Mouse (Mus musculus) liver, adult 2 months (tissue): ENCODE results near the gene Slitrk4. TPM values are rescaled to one million over a fixed set of nuclear protein-coding genes. Genes with fewer than 3 reads are reported as not detected.

Experiments used
- DNase-seq: peaks from one replicate; pipeline ENCODE4 v3.0.0-alpha.2; 2011; ENCODE audit warnings: low read depth, low spot score; ENCODE audit errors: extremely low read depth
- H3K27ac ChIP-seq: fragments of 200-500 bp; replicated peaks from 2 replicates; pipeline ENCODE4 v1.5.1; 2012; ENCODE audit warnings: low read depth, mild to moderate bottlenecking, control low read depth, inconsistent platforms, low read length; ENCODE audit not compliant: insufficient read depth
- H3K27me3 ChIP-seq: fragments of 200-500 bp; 2 replicates; pipeline ENCODE4 v1.6.1; 2012; ENCODE audit warnings: mild to moderate bottlenecking, moderate library complexity, low read length, inconsistent platforms; ENCODE audit not compliant: control insufficient read depth, insufficient read depth
- H3K36me3 ChIP-seq: fragments of 200-500 bp; 2 replicates; pipeline ENCODE4 v1.6.1; 2012; ENCODE audit warnings: low read length, inconsistent platforms; ENCODE audit not compliant: control insufficient read depth, insufficient read depth
- H3K4me1 ChIP-seq: fragments of 200-500 bp; 2 replicates; pipeline ENCODE4 v1.6.1; 2011; ENCODE audit warnings: low read length; ENCODE audit not compliant: control insufficient read depth, insufficient read depth
- H3K4me3 ChIP-seq: fragments of 200-500 bp; 2 replicates; pipeline ENCODE4 v1.5.1; 2011; ENCODE audit warnings: low read depth, mild to moderate bottlenecking, control low read depth, low read length, moderate library complexity; ENCODE audit not compliant: insufficient read depth
- H3K79me2 ChIP-seq: fragments of 200-500 bp; 2 replicates; pipeline ENCODE4 v1.6.1; 2012; ENCODE audit warnings: inconsistent platforms, mild to moderate bottlenecking, low read length, moderate library complexity; ENCODE audit not compliant: control insufficient read depth, insufficient read depth
- H3K9ac ChIP-seq: fragments of 200-500 bp; 2 replicates; pipeline ENCODE4 v1.6.1; 2012; ENCODE audit warnings: low read depth, mild to moderate bottlenecking, control low read depth, inconsistent platforms, low read length
- CTCF ChIP-seq: fragments of 200-500 bp; IDR thresholded peaks from 2 replicates; pipeline ENCODE4 v1.5.1; 2011; ENCODE audit warnings: low read depth, low read length, control low read depth
- POLR2A ChIP-seq: fragments of 200-500 bp; IDR thresholded peaks from 2 replicates; pipeline ENCODE4 v1.6.1; 2011; ENCODE audit warnings: low read length, control low read depth; ENCODE audit not compliant: insufficient read depth; ENCODE audit errors: extremely low read depth
- WGBS: fragments of 180-500 bp; shearing (Covaris S2); methylation state at CpG from one replicate; pipeline ENCODE4 v1.1.7; 2018; 5-methylcytosine and 5-hydroxymethylcytosine counted together
- polyA plus RNA-seq: library from polyadenylated mRNA; depleted of rRNA; stranded (reverse); fragments of >200 nt; gene quantifications from 2 replicates; pipeline ENCODE4 v1.2.3, GENCODE M21; 2012; rRNA removed
- total RNA-seq: library from RNA; depleted of rRNA; stranded (reverse); fragments of >200 nt; gene quantifications from 2 replicates; pipeline ENCODE4 v1.2.3, GENCODE M21; 2014; rRNA removed

The Slitrk4 gene
- total RNA-seq (not detected in 2 replicates), polyA plus RNA-seq (not detected in 2 replicates)

DNA sequence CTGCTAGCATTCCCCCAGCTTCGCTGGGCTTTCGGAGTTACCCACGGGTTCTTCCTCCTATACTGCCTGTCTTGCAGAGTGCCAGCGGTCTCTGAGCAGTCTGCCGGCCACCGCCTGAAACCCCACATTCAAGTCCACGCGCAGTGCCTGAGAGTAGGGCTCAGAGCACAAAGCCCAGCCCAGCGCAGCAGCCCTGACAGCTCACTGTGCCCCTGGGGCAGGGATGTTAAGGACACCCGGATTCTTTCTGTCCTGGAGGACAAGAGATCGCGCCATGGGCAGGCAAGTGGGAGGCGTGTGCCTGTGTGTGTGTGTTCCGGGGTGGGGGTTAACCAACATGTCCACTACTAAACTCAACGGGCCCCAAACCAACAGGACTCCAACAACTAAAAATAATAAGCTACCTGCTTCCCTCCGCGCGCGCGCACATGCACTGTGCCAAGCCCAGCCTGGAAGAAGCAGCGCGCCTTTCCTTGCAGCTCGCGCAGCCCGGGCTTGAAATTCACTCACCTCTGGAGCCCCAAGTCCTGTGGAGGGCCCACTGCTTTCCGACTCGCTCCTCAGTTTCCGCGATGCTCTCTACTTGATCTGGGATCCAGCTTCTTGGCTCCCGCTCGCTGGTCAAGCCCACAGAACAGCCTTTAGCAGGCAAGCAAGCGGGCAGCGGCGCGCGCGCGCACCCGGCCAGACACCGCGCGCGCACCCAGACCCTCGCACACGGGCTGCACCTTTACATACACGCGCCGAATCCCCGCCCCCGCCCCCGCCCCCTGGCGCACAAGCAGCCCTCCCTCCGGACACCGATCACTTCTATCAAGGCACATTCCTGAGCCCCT, at the start of gene Slitrk4:
Slitrk4 (minus strand) TSS at position 707 of the 836 bp plus-strand sequence.
- DNase-seq = no peak
- Histone ChIP-seq H3K27me3 (no peaks in the 10 kb centered on the region), H3K27ac (no peak within 1 kb of the TSS), H3K79me2 (no peaks in the 10 kb centered on the region), H3K4me1 (no peaks in the 10 kb centered on the region), H3K36me3 (no peaks in the 10 kb centered on the region), H3K4me3 (no peak within 1 kb of the TSS), H3K9ac (no peak within 1 kb of the TSS)
- TF ChIP-seq CTCF = no peak
- no peak for TF ChIP-seq POLR2A
- WGBS = 2% methylated on average over 51 of the region's 54 CpGs

DNA sequence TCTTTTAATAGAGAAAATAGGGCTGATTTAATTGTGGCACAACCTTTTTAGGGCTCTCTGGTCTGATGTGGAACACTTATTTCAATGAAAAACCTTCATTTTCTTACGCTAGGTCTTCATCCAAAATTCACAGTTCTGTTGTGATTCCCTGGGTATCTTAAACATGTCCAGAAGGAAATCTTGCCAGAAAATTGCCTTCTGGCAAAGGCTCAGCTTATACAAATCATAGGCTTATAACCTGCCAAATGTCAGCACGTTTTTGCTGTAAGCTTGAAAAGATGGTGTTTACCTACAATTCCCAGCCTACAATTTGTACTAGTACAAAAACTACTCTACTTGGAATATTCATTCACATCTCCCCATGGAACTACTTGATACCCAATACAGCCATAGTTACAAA, 42.7 kb upstream of the Slitrk4 start:
- Histone ChIP-seq H3K27ac (no peak overlapping the region), H3K79me2 (no peaks in the 10 kb centered on the region), H3K36me3 (no peaks in the 10 kb centered on the region), H3K4me3 (no peak overlapping the region), H3K4me1 (no peaks in the 10 kb centered on the region), H3K9ac (no peak overlapping the region), H3K27me3 (no peaks in the 10 kb centered on the region)
- DNase-seq = peak; percentile 60
- TF ChIP-seq POLR2A (no peak), CTCF (no peak)
- 52% methylated on average over 2 of the region's 2 CpGs for WGBS

DNA sequence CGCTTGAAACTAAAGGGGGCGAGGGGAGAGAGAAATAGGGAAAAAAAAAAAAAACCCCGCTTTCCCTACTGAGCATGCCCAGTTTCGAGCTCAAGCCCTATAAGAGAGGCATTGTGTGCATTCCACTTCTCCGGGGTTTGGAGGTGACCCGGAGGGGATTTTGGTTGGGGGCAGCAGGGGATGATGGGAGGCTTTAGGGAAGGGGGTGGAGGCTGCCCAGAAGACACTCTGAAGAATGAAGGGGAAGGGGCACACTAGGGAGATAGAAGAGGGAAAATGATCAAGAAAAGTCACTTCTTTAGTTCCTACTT, 1.1 kb upstream of the Slitrk4 start:
- Histone ChIP-seq H3K27me3 (no peaks in the 10 kb centered on the region), H3K79me2 (no peaks in the 10 kb centered on the region), H3K4me3 (no peak overlapping the region), H3K4me1 (no peaks in the 10 kb centered on the region), H3K27ac (no peak overlapping the region), H3K36me3 (no peaks in the 10 kb centered on the region), H3K9ac (no peak overlapping the region)
- 4% methylated on average over 5 of the region's 6 CpGs for WGBS
- DNase-seq = no peak
- TF ChIP-seq POLR2A (no peak), CTCF (no peak)

DNA sequence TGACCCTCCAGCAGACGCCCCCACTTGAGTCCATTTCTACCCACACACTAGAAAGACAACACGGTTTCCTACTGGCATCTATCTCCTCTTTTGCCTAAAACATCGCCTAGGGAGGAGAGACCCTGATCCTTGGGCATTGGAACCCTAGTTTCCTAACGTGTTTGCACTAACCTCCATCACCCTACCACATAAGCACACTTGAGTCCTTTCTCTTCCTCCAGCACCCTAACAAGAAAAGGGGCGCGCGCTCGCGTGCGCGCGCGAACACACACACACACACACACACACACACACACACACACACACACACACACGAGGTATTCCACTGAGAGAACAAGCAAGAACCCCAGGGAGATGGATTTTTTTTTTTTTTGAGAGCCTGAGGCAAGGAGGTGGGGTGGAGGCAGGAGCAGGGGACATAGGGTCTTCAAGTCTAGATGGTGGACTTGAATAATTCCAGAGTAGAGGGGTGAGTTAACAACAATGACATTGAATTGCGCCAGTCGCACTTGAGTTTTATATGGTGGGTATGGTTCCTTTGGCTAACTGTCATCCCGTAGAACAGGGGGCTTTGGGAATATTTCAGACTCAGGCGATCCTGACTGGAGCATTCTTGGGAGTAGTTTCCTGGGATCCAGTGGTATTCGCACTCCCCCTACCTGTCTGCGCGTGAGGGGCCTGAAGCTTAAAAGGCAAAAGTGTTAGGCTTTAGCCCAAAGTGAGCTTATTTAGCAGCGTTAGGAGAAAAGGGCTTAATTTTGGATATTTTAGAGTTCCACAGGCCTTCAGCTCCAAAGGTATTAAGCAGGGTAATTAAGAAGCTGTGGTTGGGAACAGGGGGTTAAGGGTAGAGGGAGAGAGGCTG, 562 bp upstream of the Slitrk4 start:
- Histone ChIP-seq H3K4me3 (no peak overlapping the region), H3K27ac (no peak overlapping the region), H3K27me3 (no peaks in the 10 kb centered on the region), H3K79me2 (no peaks in the 10 kb centered on the region), H3K4me1 (no peaks in the 10 kb centered on the region), H3K9ac (no peak overlapping the region), H3K36me3 (no peaks in the 10 kb centered on the region)
- WGBS = 3% methylated on average over 15 of the region's 22 CpGs
- no peak for TF ChIP-seq CTCF
- TF ChIP-seq POLR2A = no peak
- no peak for DNase-seq

DNA sequence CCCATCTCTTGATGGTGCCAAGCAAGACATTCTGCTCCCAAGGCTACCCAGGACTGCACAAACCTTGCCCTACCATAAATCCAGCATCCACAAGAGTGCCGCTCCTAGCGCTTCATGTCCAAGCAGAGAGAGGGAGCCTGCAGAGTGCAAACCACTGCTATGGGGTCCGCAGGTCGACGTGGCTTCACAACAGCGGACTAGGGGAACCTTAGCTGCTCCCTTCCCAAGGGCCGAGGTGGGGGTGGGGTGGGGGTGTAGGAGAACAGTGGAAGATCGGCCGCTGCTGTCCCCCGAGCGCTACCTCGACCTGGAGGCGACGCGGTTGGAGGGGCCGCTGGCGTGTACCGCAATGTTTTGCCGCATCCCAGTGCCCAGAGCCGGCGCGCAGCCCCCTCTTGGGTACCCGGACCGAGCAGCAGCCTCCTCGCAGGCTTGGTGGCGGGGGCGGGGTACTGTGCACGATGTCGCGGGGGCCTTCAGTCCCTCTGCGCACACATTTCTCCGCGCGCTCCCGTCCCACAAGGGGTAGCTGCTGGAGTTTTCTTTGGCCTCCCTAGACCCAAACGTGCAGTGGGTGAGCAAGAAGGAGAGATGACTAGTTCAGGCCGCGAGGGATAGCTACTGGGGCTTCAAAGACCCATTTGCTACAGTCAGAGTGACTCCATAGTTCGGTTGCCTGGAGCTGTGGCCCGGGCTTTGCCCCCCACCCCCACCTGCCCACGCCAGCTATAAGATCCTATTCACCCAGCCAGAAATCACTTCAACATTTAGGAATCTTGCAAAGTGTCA, 1.1 kb downstream of the Slitrk4 start:
- WGBS = 1% methylated on average over 41 of the region's 41 CpGs
- Histone ChIP-seq H3K27ac (no peak overlapping the region), H3K4me3 (no peak overlapping the region), H3K9ac (no peak overlapping the region), H3K27me3 (no peaks in the 10 kb centered on the region), H3K36me3 (no peaks in the 10 kb centered on the region), H3K79me2 (no peaks in the 10 kb centered on the region), H3K4me1 (no peaks in the 10 kb centered on the region)
- TF ChIP-seq POLR2A = no peak
- no peak for TF ChIP-seq CTCF
- DNase-seq = no peak
